Mouse (Mus musculus): Measurements from ENCODE around the gene Nedd4.
"Not testable (repeated sequence)": the region's sequence is repeated elsewhere in the genome, so short reads cannot be mapped to it uniquely, and the experiment has no call there.

Nedd4 gene

DNA sequence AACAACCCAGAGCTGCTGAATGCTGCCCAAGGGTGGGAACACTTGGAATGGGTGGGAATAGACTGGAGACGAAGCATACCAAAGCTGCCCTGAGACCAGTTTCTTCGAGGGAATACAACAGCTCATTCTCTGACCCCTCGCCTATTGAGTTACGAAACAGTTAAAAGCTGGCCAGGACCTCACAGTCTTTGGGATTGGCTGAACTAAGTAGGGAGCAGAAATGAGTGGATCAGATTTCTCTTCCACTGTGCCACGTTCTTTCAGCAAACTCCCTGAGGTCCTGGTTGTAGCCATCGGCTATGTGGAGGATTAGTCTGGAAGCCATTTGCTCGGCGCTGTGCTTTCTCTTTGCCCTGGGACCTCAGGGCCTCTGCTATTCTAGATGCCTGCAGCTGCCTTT, 9.2 kb upstream of the Nedd4 start:
- DNase-seq (ENCODE audit: low spot score): no peak

DNA sequence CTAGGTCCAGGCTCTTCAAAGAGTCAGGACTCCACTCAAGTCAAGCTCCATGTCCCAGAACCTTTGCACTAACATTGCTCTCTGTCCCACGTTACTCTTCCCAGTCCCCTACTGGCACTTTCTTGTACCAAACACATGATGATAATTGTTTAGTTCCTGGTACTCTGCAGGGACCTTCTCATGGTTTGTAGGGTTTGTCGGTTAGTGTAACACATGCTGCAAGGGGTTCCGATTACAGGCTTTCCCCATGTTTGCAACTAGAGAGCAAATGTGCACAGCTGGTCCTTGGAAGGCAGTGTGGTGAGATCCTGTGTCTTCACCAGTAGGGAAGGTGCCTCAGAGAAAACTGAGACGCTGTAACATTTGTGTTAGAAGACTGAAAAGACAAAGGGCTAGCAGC, 8.6 kb upstream of the Nedd4 start:
- DNase-seq (ENCODE audit: low spot score): no peak

DNA sequence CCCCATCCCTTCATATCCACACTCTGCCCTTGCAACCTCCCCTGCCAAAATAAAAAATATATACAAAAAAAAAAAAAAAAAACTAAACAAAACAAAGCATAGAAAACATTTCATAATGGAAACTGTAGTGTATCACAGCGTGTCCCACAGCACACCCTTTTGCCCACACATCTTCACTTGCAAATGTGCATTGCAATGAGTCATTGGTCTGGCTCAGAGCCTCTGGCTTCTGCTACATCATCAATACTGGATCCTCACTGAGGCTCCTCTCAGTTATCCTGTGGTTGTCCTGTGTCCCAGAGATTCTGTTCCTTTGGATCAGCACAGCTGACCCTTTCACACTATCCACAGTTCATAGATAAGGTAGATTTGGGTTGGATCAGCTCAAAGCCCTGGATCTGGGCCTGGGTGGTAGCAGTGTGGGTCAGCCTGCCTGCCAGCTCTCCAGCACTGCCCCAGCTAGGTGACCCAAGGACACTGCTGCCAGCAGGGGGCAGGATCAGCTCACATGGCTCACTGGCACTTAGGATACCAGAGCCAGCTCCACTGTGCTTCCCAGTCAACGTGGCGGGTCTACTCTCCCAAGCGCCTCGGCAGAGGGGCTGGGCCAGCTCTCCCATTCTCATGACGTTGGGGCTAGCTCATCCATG, 7.4 kb upstream of the Nedd4 start:
- DNase-seq (ENCODE audit: low spot score): peak; percentile 37

DNA sequence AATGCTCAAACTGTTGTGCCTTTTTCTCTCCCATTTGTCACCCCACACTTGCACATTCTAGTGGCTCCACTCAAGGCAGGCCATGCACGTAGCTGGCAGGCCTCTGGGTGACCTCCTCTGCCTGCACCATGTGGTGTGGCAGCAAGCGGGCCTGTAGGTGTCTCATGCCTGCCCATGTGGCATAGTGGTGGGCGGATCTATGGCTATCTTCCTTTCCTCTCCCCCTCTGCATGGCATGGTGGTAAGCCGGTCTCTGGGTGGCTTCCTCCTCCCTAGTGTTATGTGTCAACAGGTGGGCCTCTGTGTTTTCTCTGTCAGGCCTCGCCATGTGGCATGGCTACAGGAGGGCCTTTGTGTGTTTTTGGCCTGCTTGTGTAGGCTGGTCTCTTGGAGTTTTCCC, 6.5 kb upstream of the Nedd4 start:
- no peak for DNase-seq (ENCODE audit: low spot score)

DNA sequence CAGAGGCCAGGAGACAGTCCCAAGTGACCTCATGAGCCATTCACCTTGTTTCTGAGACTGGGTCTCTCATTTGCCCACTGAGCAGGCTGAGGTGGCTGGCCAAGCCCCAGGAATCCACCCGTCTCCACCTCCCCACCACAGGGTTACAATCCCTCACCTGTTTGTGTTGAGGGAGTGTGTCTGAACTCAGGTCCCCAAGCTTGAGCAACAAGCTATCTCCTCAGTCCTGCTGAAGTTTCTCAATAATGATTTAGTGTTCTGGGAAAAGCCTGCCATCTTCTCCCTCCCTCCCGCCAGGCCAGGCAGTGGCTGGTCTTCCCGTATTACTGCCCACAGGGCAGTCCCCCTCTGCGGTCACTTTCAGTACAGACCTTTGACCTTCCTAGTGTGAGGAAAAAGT, 5.7 kb upstream of the Nedd4 start:
- DNase-seq (ENCODE audit: low spot score): no peak

DNA sequence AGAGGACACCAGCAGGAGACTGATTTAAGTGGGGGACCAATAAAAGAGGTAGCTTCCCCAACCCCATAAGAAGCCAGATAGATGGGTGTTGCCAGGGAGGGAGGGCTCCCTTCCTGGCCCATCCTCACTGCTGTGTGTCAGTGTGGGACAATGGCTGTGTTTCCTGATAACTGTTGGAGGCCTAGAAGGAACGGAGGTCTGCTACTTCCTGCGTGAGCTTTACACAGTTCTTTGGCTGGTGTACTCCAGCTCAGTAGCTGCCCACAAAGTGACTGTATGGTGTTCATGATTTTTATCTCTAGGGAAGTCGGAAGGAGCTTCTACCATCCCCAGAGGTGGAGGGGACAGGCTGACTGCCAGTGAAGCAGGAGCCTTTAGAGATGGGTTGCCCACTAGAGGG, 5.2 kb upstream of the Nedd4 start:
- DNase-seq (ENCODE audit: low spot score): no peak

DNA sequence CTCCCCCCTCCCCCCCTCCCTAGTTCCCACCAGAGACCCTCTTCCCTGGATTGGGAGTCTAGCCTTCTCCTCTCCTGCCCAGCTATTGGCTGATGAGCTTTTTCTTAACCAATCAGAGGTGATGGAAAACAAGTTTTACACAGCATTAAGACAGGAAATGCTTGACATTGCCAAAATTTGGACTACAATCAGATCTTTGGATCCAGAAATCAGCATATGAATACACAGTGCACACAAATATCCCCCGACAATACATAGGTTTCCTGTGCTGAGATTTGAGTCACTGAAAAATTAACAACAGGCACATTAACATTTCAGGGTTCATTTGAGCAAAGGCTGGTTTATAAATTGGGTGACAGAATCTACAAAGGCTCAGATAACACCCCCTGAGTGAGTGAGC, 4.5 kb upstream of the Nedd4 start:
- DNase-seq (ENCODE audit: low spot score): no peak

DNA sequence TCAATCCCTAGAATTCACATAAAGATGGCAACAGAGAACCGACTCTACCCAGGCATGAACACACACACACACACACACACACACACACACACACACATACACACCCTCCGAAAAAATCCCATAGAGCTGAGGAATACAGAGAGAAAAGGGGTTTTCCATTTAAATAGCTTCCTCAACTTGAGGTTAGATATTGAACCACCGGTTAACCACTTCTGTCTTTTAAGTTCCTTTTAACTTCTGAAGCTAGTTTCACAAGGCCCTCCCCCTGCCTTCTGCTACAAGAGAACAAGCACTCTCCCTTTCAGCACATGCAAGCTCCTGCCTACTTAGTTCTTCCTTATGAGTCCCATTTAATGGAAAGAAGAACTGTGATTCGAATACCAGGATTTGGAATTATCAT, 2.0 kb upstream of the Nedd4 start:
- DNase-seq (ENCODE audit: low spot score): no peak

DNA sequence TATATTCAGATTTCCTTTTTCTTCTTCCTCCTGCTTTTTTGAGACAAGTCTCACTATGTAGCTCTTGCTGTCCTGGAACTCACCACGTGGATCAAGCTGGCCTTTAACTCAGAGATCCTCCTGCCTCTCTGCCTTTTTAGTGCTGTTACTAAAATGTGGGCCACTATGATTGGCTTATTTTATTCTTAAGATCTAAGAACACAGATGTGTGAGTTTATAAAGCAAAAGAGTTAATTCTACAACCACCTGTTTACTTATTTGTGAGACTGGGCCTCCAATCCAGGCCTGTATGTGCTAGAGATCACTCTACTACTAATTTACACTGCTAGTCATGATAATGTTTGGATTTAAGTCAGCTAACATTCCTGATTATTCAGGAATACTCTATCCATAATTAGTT, 1.2 kb upstream of the Nedd4 start:
- DNase-seq (ENCODE audit: low spot score): no peak

DNA sequence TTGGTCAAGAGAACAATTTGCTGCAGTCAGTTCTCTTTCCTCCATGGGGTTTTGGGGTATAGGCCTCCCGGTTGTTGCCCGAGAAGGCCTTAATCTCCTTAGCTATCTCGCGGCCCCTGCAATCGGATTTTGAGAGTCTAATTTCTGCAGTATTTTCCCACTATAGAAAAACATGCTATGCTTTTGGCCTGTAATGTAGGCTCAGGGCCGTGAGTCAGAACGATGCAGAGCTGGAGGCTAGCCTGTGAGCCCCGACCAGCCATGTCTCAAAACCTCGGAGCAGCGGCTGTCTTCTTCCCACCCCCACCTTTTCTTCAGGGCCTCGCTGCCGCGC, 618 bp upstream of the Nedd4 start:
- DNase-seq (ENCODE audit: low spot score): no peak

DNA sequence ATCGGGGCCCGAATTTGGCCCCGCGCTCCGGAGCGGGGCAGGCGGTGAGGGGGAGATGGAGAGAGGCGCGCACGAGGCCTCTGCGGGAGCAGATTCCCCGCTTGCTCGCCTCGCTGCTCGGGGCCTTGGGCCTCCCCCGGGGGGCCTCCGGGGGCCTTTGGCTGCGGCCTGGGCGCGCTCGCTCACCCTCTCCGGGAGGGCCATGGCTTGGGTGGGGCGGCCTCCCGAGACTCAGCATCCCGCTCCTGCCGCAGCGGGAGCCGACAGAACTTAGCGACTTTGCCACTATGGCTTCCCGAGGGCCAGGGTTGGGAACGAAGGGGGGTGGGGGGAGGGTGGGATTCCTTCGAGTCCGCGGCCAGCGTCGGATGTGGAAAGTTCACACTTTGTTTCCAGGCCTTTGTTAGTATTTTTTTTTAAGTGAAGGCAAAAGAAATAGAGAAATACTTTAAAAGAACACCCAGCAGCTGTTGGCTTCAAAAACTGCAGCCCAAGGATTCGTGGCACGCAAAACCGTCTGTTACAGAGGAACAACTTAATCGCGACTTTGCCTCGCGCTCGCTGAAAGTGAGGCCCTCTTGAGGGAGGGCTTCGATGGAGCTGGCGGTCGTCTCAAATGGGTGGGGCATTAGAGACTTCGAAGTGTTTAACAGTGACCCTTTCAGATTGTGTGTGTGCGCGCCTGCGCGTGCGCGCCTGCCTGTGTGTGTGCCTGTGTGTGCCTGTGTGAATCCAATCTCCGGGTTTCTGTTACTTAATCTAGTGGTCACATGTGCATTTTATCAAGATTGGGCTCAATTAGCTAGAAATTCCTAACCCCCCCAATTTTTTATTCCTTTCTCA, 766 bp downstream of the Nedd4 start:
- DNase-seq (ENCODE audit: low spot score): peak; percentile 83

DNA sequence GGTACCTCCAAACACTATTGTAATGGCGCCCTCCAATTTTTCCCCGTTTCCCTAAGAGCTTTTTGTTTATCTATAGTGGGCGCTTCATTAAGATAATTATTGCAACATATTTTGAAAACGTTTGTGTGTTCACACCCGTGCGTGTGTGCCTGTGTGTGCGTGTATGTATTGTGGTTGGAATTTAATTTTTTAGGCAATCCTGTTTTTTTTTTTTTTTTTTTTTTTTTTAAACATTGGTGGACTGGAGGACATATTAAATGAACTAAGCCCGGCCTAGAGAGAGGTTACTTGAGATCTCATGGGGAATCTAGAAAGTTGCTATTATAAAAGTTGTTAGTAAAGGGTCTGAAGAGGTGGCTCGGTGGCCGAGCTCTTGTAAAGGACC, 1.4 kb downstream of the Nedd4 start:
- no peak for DNase-seq (ENCODE audit: low spot score)

DNA sequence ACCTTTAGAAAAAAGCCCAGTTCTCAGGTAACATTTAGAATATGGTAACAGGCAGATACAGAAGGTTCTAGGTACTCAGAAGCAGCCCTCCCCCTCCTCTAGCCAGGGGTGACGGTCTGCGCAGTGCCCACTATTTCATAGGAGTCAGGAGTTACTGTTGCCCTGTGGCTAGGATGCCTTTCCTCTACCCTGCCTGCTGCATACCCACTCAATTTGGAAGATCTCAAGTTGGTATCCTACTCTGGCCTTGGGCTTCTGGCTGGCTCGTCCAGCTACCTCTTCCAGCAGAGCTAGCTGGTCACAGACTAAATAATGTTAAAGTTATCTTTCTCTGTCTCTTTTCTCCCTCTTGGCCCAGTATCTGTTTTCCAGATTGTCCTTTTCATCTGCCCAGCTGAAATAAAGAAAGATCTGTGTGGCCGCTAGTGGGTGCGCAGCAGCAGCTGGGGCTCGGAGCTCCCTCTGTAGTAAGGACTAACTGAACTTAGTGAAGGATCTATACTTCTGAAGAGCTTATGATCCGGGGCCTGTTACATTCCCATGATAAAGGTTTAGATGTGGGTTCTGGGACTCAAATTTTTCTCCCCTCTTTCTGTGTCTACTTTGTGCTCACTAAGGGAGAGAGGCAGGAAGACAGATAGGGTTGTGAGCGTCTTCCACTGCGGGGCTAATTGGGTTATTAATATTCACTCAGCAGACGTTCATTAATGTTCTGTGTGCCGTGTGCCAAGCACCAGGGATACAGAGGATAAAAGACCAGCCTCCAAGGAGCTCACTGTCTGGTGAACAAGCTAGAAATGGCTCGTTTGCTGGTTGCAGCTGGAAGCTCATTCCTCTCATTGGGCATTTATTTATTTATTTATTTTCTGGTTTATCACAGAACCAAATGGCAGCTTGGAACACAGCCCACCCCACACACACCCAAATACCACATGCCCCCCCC, 2.5 kb downstream of the Nedd4 start:
- no peak for DNase-seq (ENCODE audit: low spot score)

DNA sequence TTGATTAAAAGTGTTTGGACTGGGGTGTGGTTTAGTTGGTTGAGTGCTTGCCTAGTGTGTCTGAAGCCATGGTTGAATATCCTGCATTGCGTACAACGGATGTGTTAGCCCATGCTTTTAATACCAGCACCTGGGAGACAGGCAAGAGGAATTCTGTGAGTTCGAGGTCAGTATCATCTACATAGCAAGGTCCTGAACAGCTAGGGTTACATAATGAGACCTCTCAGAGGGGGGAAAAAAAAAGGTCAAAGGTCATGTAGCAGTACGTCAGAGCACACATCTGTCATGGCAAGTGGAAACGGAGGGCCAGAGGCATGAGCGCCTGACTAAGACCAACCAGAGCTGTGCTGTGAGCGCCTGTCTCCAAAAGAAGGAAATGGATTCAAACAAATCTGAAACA, 3.4 kb downstream of the Nedd4 start:
- DNase-seq (ENCODE audit: low spot score): no peak

DNA sequence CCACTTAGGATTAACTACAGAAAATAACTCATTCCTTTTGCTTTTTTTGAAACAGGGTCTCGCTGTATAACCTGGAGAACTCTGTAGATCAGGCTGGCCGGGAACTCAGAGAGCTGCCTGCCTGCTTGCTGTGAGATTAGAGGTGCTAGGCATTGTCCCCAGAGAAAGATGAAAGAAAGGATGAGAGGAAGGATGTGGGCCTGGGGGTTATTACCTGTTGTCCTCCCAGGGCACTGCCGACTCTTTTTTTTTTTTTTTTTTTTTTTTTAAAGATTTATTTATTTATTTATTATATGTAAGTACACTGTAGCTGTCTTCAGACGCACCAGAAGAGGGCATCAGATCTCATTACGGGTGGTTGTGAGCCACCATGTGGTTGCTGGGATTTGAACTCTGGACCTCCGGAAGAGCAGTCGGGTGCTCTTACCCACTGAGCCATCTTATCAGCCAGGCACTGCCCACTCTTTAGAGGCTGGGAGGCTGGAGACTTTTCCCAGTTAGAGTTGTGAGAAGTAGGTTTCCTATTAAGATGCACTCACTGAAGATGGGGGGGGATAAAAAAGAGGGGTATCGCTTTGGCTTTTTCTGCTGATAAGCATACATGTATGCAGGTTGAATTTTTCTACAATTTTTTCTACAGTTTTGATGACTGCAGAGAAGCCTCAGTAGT, 4.3 kb downstream of the Nedd4 start:
- not testable (repeated sequence) for DNase-seq (ENCODE audit: low spot score)

DNA sequence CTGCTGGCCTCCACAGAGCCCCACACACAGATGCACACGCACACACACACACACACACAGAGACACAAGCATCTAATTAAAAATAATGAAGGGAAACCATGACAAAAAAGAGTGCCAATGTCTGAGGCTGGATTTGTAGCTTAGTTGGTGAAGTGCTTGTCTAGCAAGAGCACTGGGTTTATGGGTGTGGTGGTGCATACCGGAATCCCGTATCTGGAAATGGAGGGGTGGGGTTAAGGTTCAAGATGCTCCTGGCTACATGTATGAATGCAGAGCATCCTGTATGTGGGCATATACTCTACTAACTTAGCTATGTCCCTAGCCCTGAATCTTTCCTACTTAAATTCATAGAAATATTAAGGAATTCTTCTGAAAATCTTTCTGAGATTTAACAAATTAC, 5.0 kb downstream of the Nedd4 start:
- no peak for DNase-seq (ENCODE audit: low spot score)

DNA sequence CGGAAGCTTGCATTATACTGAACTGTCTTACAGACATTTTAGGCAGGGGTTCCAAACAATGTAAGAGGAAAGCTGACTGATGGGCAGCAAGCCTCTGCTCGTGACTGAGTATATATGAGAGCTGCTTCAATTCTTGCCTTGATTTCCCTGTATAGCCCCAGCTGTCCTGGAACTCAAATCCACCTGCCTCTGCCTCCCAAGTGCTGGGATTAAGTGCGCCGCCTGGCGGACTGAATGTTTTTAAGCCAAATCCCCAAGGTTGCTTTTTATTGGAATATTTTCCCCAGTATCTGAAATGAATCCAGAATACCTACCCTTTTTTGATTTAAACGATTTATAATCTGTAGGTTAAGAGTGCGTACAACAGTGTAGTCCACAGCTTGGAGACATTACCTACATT, 7.2 kb downstream of the Nedd4 start:
- DNase-seq (ENCODE audit: low spot score): no peak

DNA sequence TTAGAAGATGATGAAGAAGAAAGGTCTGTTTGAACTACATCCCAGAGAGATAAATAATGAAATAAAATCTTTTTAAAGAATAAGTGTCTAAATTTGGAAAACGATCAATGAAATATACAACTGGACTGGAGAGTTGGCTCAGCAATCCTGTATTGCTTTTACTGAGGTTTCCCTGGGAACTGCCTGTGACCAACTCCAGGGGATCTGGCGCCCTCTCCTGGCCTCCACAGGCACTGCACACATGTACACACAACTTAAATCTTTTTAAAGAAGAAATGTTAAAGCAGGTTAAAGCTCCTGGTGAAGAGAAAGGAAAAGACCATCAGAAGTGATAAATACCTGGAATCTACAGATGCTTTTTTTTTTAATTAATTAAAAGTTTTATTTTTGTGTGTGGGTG, 10.2 kb downstream of the Nedd4 start:
- DNase-seq (ENCODE audit: low spot score): peak; percentile 62

DNA sequence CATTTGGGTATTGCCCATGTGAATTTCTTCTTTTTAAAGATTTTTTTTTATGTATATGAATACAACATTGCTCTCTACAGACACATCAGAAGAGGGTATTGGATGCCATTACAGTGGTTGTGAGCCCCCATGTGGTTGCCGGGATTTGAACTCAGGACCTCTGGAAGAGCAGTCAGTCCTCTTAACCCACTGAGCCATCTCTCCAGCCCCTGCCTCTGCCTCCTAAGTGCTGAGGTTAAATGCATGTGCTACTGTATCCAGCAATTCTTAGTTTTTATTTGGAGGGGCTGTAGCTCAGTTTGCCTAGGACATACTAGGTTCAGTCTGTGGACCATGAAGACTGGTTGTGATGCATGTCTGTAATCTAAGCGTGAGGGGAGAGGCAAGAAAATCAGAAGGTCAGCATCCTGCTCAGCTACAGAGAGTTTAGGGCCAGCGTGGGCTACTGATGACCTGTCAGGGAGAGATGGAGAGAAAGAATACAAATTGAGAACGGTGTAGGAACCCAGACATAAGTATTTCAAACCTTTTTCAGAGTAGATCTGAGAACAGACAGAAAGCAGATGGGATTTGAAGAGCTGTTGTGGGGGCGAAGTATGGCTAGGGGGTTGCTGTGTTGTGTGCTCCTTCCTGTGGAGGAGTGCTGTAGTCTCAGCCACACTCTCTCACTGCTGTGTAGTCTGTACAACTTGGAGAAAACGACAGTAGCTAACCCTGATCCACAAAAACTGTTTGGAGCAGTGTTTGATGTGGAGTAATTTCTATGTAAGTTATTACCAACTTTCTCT, 13.0 kb downstream of the Nedd4 start:
- DNase-seq (ENCODE audit: low spot score): no peak

DNA sequence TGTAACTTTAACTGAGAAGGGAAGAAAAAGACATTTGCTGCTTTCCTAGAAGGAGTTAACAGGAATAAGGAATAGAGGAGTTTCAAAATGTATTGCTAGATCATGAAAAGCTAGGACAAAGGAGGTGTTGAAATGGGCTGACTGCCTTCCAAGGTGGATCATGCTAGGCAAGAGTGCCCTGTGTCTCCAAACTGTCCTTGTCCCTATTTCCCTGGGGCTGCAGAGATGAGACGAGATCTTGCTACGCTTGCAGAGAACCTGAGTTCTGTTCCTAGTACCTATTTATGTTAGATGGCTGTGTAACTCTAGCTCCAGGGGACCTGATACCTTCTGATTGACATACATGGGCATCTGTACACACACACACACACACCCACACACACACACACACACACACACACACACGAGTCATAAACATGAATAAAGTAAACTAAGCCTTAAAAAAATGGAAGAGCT, 13.6 kb downstream of the Nedd4 start:
- DNase-seq (ENCODE audit: low spot score): no peak

DNA sequence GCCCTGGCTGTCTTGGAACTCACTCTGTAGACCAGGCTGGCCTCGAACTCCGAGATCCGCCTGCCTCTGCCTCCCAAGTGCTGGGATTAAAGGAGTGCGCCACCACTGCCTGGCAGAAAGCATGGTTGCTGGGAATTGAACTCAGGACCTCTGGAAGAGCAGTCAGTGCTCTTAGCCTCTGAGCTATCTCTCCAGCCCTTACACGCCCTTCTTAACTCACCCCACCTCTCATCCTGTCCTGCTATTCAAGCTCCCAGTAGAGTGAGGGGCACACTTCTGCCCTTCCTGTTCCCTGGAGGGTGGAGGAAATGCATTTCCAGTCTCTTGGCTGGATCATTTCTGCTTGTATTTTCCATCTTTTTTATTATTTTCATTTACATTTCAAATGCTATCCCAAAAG, 15.5 kb downstream of the Nedd4 start:
- DNase-seq (ENCODE audit: low spot score): no peak

Data from testis, postnatal 14 days (tissue).